Mouse (Mus musculus): ENCODE measurements around the gene Galnt14.

DNA sequence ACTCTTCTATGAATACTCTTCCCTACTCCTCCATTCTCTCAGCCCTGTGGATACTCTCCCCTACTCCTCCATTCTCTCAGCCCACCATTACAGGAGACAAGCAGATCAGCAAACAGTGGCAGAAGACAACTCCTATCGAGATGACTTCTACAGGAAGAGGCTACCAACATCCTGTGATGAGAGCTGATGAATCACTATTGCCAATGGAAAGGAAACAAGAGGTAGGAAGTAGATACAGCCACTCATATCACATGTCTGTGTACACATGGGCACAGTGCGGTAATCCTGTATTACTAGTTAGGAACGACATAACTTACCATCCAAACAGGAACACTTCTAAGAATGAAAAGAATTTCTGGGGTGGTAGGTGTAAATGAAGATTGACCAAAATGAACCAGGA is 53.9 kb downstream of the Galnt14 start:
- TF ChIP-seq CTCF (IDR thresholded peaks at IDR 0.05; ENCODE audit: control insufficient read depth, insufficient read depth, low read length) = no peak
- no peak for TF ChIP-seq POLR2A (IDR thresholded peaks at IDR 0.05; ENCODE audit: borderline replicate concordance, control insufficient read depth, low read depth, low read length)
